16 mouse cellular contexts compared by ENCODE assay signal in the genomic region with DNA sequence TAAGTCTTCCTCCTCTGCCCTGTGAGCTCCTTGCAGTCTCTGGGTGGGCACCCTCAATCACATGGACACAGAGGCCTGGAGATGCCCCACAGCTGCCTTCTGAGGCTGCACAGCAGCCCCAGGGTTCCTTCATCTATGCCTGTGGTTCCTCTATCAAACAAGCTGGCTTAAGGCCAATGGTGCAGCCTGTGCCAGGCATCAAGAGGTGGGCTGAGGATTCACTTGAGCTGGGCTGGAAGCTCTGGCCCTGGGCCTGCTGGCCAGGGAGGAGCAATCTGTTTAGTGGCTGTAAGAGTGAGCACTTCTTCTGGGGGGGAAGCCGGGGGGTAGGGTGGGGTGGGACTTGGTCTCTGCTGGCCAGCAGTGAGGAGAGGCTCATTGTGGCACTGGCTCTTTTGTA. TPM values are rescaled to one million over a fixed set of nuclear protein-coding genes. Genes with fewer than 3 reads are reported as not detected.
DNase-seq lines count a peak whose midpoint lies in the region; ATAC-seq lines count a peak whose summit lies in the region.
"Had no signal": no experiment of that assay in that cellular context is flagged by ENCODE, and none has a peak within 500 bp of the region (broad histone marks: within the 10 kb centered on the region; RNA-seq: fewer than 3 reads in every experiment).

No protein-coding gene starts in this region.

- ATAC-seq in heart, embryonic 13.5 days (ENCODE audit: extremely low read depth, insufficient number of reproducible peaks, low FRiP score, low TSS enrichment): no peak
- ATAC-seq in heart, embryonic 16.5 days (replicated peaks; ENCODE audit: extremely low read depth, insufficient read depth, low FRiP score): peak; percentile 77
- ATAC-seq: activated CD4-positive, CD25-positive, alpha-beta regulatory T cell, adult 4 months; liver, postnatal 0 days had no signal

- H3K27ac ChIP-seq in heart, embryonic 13.5 days (replicated peaks): peak overlapping the region; percentile 1; the same call in 1 of the 2 replicates
- H3K27ac ChIP-seq in heart, embryonic 16.5 days (ENCODE audit: low read length): peak overlapping the region; percentile 5; the same call in 1 of the 2 replicates
- H3K27ac ChIP-seq: gastrocnemius, adult 2 months had no signal

- H3K36me3 ChIP-seq in heart, embryonic 13.5 days: no peaks in the 10 kb centered on the region
- no peaks in the 10 kb centered on the region for H3K36me3 ChIP-seq in heart, embryonic 16.5 days (ENCODE audit: control insufficient read depth, insufficient read depth)
- H3K36me3 ChIP-seq: embryonic facial prominence, embryonic 12.5 days had no signal

- H3K4me3 ChIP-seq in heart, embryonic 13.5 days: no peak overlapping the region
- H3K4me3 ChIP-seq in heart, embryonic 16.5 days (ENCODE audit: low read length): no peak overlapping the region
- H3K4me3 ChIP-seq: embryonic facial prominence, embryonic 12.5 days; gastrocnemius, adult 2 months had no signal

- H3K4me2 ChIP-seq in heart, embryonic 13.5 days: no peak overlapping the region
- no peak overlapping the region for H3K4me2 ChIP-seq in heart, embryonic 16.5 days (ENCODE audit: low read depth, low read length)
- H3K4me2 ChIP-seq: embryonic facial prominence, embryonic 12.5 days had no signal

- H3K9ac ChIP-seq in heart, embryonic 13.5 days: 0 out of 2 replicates have a peak overlapping the region, but pooled peaks have one; percentile 0
- H3K9ac ChIP-seq in heart, embryonic 16.5 days (ENCODE audit: low read length): no peak overlapping the region
- H3K9ac ChIP-seq: embryonic facial prominence, embryonic 12.5 days; liver, postnatal 0 days had no signal

- WGBS in heart, embryonic 13.5 days: 56% methylated on average over 1 of the region's 1 CpGs
- 8% methylated on average over 1 of the region's 1 CpGs for WGBS in heart, embryonic 16.5 days

- DNase-seq in heart, postnatal 36 days: no peak
- DNase-seq in NIH3T3 (ENCODE audit: low read depth) (peak; percentile 48), liver (no peak)
- peak; percentile 73 for DNase-seq in lung, postnatal 10 days
- no peak for DNase-seq in testis, postnatal 14 days (ENCODE audit: low spot score)
- DNase-seq in thymus, postnatal 10 days (ENCODE audit: low spot score in 2 of 2): no peak
- DNase-seq: gastrocnemius, adult 2 months; kidney, postnatal 14 days; liver, postnatal 0 days; right cerebral cortex, adult 18-20 months; thymus, adult 18-20 months had no signal

- H3K9me3 ChIP-seq in heart, embryonic 13.5 days: no peaks in the 10 kb centered on the region
- no peaks in the 10 kb centered on the region for H3K9me3 ChIP-seq in heart, embryonic 16.5 days (replicated peaks; ENCODE audit: control insufficient read depth, low read length)
- H3K9me3 ChIP-seq: embryonic facial prominence, embryonic 12.5 days had no signal

- H3K4me1 ChIP-seq in heart, embryonic 13.5 days: peaks cover 26% of the 10 kb centered on the region
- H3K4me1 ChIP-seq in heart, embryonic 16.5 days (ENCODE audit: control insufficient read depth, insufficient read depth, low read length): peaks cover 21% of the 10 kb centered on the region

- intact Hi-C loops in heart, postnatal 36 days (cut with DNase I): no loop called here

- H3K27me3 ChIP-seq in heart, embryonic 13.5 days (replicated peaks): no peaks in the 10 kb centered on the region
- H3K27me3 ChIP-seq in heart, embryonic 16.5 days (ENCODE audit: control insufficient read depth, insufficient read depth, low read length): no peaks in the 10 kb centered on the region
- H3K27me3 ChIP-seq: embryonic facial prominence, embryonic 12.5 days had no signal

RNA-seq across cellular contexts. Expression of a gene that starts 19.4 kb away (rescaled TPM):
- polyA plus RNA-seq in heart, embryonic 13.5 days (2015; fragmentation: Nextera tagmentation; extraction: Ambion mirVana): 12.4 and 12.5 TPM in 2 replicates
- 10 to 100 TPM; 19.7 to 20.3 TPM for total RNA-seq in heart, postnatal 36 days (2021)
- polyA plus RNA-seq in heart, embryonic 16.5 days (2015; fragmentation: Nextera tagmentation; extraction: Ambion mirVana): 11.2 and 13.6 TPM in 2 replicates

RNA-seq across cellular contexts. Expression of a gene that starts 39.4 kb away (rescaled TPM):
- 1,511 and 1,650 TPM in 2 replicates for polyA plus RNA-seq in heart, embryonic 13.5 days (2015; fragmentation: Nextera tagmentation; extraction: Ambion mirVana)
- total RNA-seq in heart, postnatal 36 days (2021): 1,000 to 10,000 TPM; 1,342 to 1,403 TPM
- 1,449 and 1,610 TPM in 2 replicates for polyA plus RNA-seq in heart, embryonic 16.5 days (2015; fragmentation: Nextera tagmentation; extraction: Ambion mirVana)

RNA-seq across cellular contexts. Expression of a gene that starts 44.0 kb away (rescaled TPM):
- polyA plus RNA-seq in heart, embryonic 13.5 days (2015; fragmentation: Nextera tagmentation; extraction: Ambion mirVana): 0.07 and 0.19 TPM in 2 replicates
- total RNA-seq in heart, postnatal 36 days (2021): under 1 TPM in 1 of 2 experiments, not detected in 1; 0.33 TPM
- polyA plus RNA-seq in heart, embryonic 16.5 days (2015; fragmentation: Nextera tagmentation; extraction: Ambion mirVana): 0.16 and 0.19 TPM in 2 replicates
- polyA plus RNA-seq: activated CD4-positive, CD25-positive, alpha-beta regulatory T cell, adult 4 months had no signal

RNA-seq across cellular contexts. Expression of a gene that starts 53.8 kb away (rescaled TPM):
- polyA plus RNA-seq in heart, embryonic 13.5 days (2015; fragmentation: Nextera tagmentation; extraction: Ambion mirVana): 0.59 and 0.95 TPM in 2 replicates
- under 1 TPM in 1 of 2 experiments, not detected in 1; 0.65 TPM for total RNA-seq in heart, postnatal 36 days (2021)
- 0.41 and 0.84 TPM in 2 replicates for polyA plus RNA-seq in heart, embryonic 16.5 days (2015; fragmentation: Nextera tagmentation; extraction: Ambion mirVana)
- total RNA-seq: gastrocnemius, adult 2 months; left cerebral cortex, postnatal 14 days had no signal
- polyA plus RNA-seq: activated CD4-positive, CD25-positive, alpha-beta regulatory T cell, adult 4 months; embryonic facial prominence, embryonic 12.5 days; liver, postnatal 0 days had no signal

Comparison
In these comparisons a context has a peak if more than half of its experiments do, and no peak if none do; other contexts are left out.
1. DNase-seq: peak in NIH3T3 (single experiment) and lung, postnatal 10 days (single experiment); none in heart, postnatal 36 days (0 of 2), testis, postnatal 14 days (single experiment), liver (single experiment) and thymus, postnatal 10 days (0 of 2).